Mouse (Mus musculus) heart, adult 2 months (tissue): ENCODE measurements at regions not wholly inside any gene's neighbourhood (a gene's known extent, or its start where the extent isn't known, plus 50 kb on each side); places are given as distances from the start of the nearest gene placed in this dataset.

Experiments
- DNase-seq, 2 experiments: peaks; one replicate each; pipeline ENCODE4 v3.0.0; 2021
- H3K27ac ChIP-seq: fragments of 200-600 bp; 2 replicates; pipeline ENCODE4 v1.8.1; 2022
- H3K27me3 ChIP-seq: fragments of 200-500 bp; 2 replicates; pipeline ENCODE4 v1.6.1; 2012; ENCODE audit warnings: mild to moderate bottlenecking, low read length, inconsistent platforms, mixed read lengths; ENCODE audit not compliant: control insufficient read depth, insufficient read depth
- H3K36me3 ChIP-seq: fragments of 200-500 bp; 2 replicates; pipeline ENCODE4 v1.6.1; 2012; ENCODE audit warnings: low read length, inconsistent platforms; ENCODE audit not compliant: control insufficient read depth, insufficient read depth
- H3K4me1 ChIP-seq: fragments of 200-500 bp; 2 replicates; pipeline ENCODE4 v1.6.1; 2011; ENCODE audit warnings: low read length; ENCODE audit not compliant: control insufficient read depth, insufficient read depth
- H3K4me3 ChIP-seq: fragments of 200-600 bp; 2 replicates; pipeline ENCODE4 v1.8.1; 2022
- H3K79me2 ChIP-seq: fragments of 200-500 bp; replicated peaks from 2 replicates; pipeline ENCODE4 v1.6.1; 2012; ENCODE audit warnings: mild to moderate bottlenecking, inconsistent platforms, low read length, moderate library complexity, mixed read lengths; ENCODE audit not compliant: control insufficient read depth, insufficient read depth
- H3K9ac ChIP-seq: fragments of 200-500 bp; 2 replicates; pipeline ENCODE4 v1.6.1; 2012; ENCODE audit warnings: low read depth, mild to moderate bottlenecking, control low read depth, inconsistent platforms, low read length, mixed read lengths
- CTCF ChIP-seq: fragments of 200-600 bp; IDR thresholded peaks from 2 replicates; pipeline ENCODE4 v1.8.1; 2022; ENCODE audit warnings: antibody characterized with exemption, mild to moderate bottlenecking, moderate library complexity
- EP300 ChIP-seq: fragments of 200-500 bp; IDR thresholded peaks from 2 replicates; pipeline ENCODE4 v1.6.1; 2011; ENCODE audit warnings: low read depth, low read length, control low read depth; ENCODE audit not compliant: insufficient read depth
- POLR2A ChIP-seq: fragments of 200-500 bp; IDR thresholded peaks from 2 replicates; pipeline ENCODE4 v1.6.1; 2011; ENCODE audit warnings: mild to moderate bottlenecking, low read depth, low read length, control low read depth; ENCODE audit not compliant: insufficient read depth
- WGBS: fragments of 180-500 bp; shearing (Covaris S2); methylation state at CpG from one replicate; pipeline ENCODE4 v1.1.7; 2018; 5-methylcytosine and 5-hydroxymethylcytosine counted together
- intact Hi-C: fragments of 180-260 bp; cut with DNase I; formaldehyde crosslinking; loops from one replicate; pipeline ENCODE4 v1.15.1; 2025

GRCm38 (mm10) chr8:49243002-49243401, 399.3 kb upstream of the Tenm3 start:
- H3K79me2 ChIP-seq: no peaks in the 10 kb centered on the region
- intact Hi-C loops: no loop called here
- H3K36me3 ChIP-seq: no peaks in the 10 kb centered on the region
- 58% methylated on average over 5 of the region's 5 CpGs for WGBS
- H3K9ac ChIP-seq: no peak overlapping the region
- H3K4me3 ChIP-seq: no peak overlapping the region
- no peaks in the 10 kb centered on the region for H3K27me3 ChIP-seq
- no peaks in the 10 kb centered on the region for H3K4me1 ChIP-seq
- no peak for DNase-seq
- no peak for TF ChIP-seq EP300
- no peak for TF ChIP-seq CTCF
- no peak for TF ChIP-seq POLR2A
- no peak overlapping the region for H3K27ac ChIP-seq

GRCm38 (mm10) chr8:49236822-49237071, 393.0 kb upstream of the Tenm3 start:
- WGBS: 63% methylated on average over 4 of the region's 4 CpGs

GRCm38 (mm10) chr8:49236021-49236821, 392.5 kb upstream of the Tenm3 start:
- Histone ChIP-seq H3K27ac (no peak overlapping the region), H3K4me1 (no peaks in the 10 kb centered on the region), H3K79me2 (no peaks in the 10 kb centered on the region), H3K36me3 (no peaks in the 10 kb centered on the region), H3K4me3 (no peak overlapping the region), H3K9ac (no peak overlapping the region), H3K27me3 (no peaks in the 10 kb centered on the region)
- DNase-seq: no peak
- intact Hi-C loops: no loop called here
- 80% methylated on average over 7 of the region's 7 CpGs for WGBS
- TF ChIP-seq CTCF (no peak), EP300 (no peak), POLR2A (no peak)

More at GRCm38 (mm10) chr8:49236822-49237071, 393.0 kb upstream of the Tenm3 start:
- no peak for DNase-seq
- Histone ChIP-seq H3K27ac (no peak overlapping the region), H3K36me3 (no peaks in the 10 kb centered on the region), H3K27me3 (no peaks in the 10 kb centered on the region), H3K79me2 (no peaks in the 10 kb centered on the region), H3K4me3 (no peak overlapping the region), H3K9ac (no peak overlapping the region), H3K4me1 (no peaks in the 10 kb centered on the region)
- no peak for TF ChIP-seq POLR2A
- intact Hi-C loops: no loop called here

- no peaks in the 10 kb centered on the region for H3K79me2 ChIP-seq
- H3K36me3 ChIP-seq: no peaks in the 10 kb centered on the region
- no peaks in the 10 kb centered on the region for H3K4me1 ChIP-seq
- no peaks in the 10 kb centered on the region for H3K27me3 ChIP-seq
- WGBS: 85% methylated on average over 18 of the region's 18 CpGs
- no peak for DNase-seq
- H3K27ac ChIP-seq: no peak overlapping the region
- TF ChIP-seq POLR2A: no peak
- no peak overlapping the region for H3K4me3 ChIP-seq
- intact Hi-C loops: no loop called here
- no peak overlapping the region for H3K9ac ChIP-seq
Measured at GRCm38 (mm10) chr8:49223841-49224420, 380.2 kb upstream of the Tenm3 start.

DNA sequence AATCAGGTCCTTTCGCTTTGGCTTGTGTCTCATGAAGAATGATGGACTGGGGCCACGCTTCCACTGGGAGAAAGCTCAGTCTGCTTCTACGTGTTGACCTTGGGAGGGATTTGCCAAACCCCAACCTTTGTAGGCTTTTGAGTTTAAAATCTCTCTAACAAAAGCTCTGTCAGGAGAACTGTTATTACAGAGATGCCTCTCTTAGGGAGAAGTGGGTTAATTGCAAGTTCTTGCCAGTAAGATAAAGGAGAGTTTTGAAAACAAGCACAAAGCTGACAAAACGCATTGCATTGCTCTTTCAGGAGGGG, 351.5 kb upstream of the Tenm3 start:
- Histone ChIP-seq H3K4me1 (no peaks in the 10 kb centered on the region), H3K27me3 (no peaks in the 10 kb centered on the region), H3K79me2 (no peaks in the 10 kb centered on the region), H3K9ac (no peak overlapping the region), H3K27ac (no peak overlapping the region), H3K4me3 (no peak overlapping the region), H3K36me3 (no peaks in the 10 kb centered on the region)
- DNase-seq: no peak
- intact Hi-C loops: no loop called here
- 72% methylated on average over 4 of the region's 4 CpGs for WGBS
- no peak for TF ChIP-seq EP300
- TF ChIP-seq POLR2A: no peak
- TF ChIP-seq CTCF: no peak

DNA sequence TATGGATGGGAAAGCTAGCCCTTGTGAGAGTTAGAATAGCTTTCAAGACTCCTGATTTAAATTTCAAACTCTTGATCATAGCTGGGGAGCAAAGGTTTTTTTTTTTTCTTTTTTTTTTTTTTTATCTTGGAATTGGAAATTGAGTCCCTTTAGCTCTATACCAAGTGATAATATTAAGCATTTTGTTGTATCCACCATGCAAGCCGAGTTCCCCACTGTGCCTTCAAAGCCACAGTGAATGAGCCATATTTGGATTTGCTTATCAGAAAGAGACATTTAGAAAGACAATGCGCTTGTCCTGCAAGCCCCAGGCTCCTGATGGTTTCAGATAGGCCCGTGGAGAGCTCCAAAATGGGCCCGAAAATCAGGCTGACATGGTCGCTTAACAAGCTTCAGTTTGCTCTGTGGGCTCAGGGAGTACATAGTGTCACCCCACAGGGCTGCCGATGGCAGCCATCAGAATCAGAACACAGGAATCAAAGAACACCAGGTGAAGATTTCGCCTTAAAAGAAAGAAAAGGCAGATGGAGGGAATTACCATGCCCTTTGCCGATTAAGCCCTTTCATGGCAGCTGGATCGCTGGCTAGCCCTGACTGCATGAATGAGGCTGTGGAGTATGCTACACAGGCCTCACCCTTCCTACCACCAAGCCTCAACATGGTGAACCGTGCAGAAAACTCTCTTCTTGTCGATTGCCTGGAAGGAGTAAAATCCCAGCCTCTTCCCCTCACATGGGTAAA, 351.0 kb upstream of the Tenm3 start:
- Histone ChIP-seq H3K79me2 (no peaks in the 10 kb centered on the region), H3K27ac (no peak overlapping the region), H3K27me3 (no peaks in the 10 kb centered on the region), H3K4me3 (no peak overlapping the region), H3K9ac (no peak overlapping the region), H3K4me1 (no peaks in the 10 kb centered on the region), H3K36me3 (no peaks in the 10 kb centered on the region)
- DNase-seq: no peak
- TF ChIP-seq EP300: no peak
- no peak for TF ChIP-seq POLR2A
- TF ChIP-seq CTCF: no peak
- WGBS: 67% methylated on average over 11 of the region's 11 CpGs
- intact Hi-C loops: no loop called here
